Mouse (Mus musculus) skeletal muscle tissue, postnatal 0 days (tissue): ENCODE data around the gene Ctnnal1. TPM values are rescaled to one million over a fixed set of nuclear protein-coding genes. Genes with fewer than 3 reads are reported as not detected.

ENCODE experiments used
- microRNA counts: library from miRNA; unstranded; fragments of <30 nt; microRNA quantifications from one replicate; lab custom pipeline; 2015
- microRNA-seq, 2 experiments: library from miRNA; unstranded; fragments of <30 nt; microRNA quantifications; one replicate each; pipeline ENCODE4; 2016
- polyA plus RNA-seq: library from polyadenylated mRNA; unstranded; fragments of >200 nt; fragmentation: Nextera tagmentation; extraction: Ambion mirVana; gene quantifications from 2 replicates; pipeline ENCODE4 v1.2.1, GENCODE M21; 2015

Ctnnal1 gene
- 13.7 and 13.9 TPM in 2 replicates for polyA plus RNA-seq

GRCm38 (mm10) chr4:56865003-56865511, at the start of gene Ctnnal1:
TSS of gene Ctnnal1 (minus strand) at chr4:56865188.

DNA sequence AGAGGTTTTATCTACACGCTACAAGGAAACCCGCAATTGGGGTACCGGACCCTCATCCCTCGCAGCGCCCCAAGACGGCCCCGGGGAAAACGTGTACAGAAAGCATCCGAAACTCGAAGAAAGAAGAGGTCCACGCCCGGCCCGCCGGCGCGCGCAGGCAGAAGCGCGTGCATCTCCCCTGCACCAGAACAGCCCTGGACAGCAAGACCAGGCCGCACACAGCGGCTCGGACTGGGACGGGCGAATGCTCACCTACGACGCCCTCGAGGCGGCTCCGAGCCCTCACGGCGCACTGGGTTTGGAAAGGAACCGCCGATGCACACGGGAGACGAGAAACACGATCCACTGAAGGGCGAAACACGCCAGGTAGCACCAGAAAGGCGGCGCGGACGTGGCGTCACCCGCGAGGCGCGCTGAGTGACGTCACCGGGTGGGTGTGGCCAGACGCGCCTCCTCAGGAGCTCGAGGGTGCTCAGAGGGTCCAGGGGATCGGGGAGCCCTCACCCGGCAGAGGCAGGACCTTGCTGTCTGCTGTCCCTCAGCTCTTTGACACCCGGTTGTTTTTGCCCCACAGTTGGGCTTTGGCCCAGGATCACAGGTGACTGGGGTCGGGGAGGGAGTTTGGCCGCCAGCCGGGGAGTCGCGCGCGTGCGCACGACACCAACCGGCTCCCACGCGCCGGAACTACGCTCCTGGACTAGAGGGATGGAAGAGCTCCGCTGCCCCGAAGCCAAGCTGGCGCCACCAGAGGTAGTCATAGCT, 62.9 kb downstream of the Ctnnal1 start, which contains the start of the genes Elp1 and Fam206a:
TSS of gene Elp1 (minus strand) at position 425 of the 762 bp plus-strand sequence.
TSS of gene Fam206a (plus strand) at position 439 of the 762 bp plus-strand sequence.

MicroRNA genes within 50 kb of the gene (microRNA counts, 519-probe panel; counts per million panel counts)
- microRNA mmu-miR-32 (lab: Ali Mortazavi, UCI) = 2,790 counts per million, percentile 70 among the panel's probes with 10 or more counts

Small RNA genes within 50 kb of the gene (microRNA-seq; reads per million reads assigned to microRNA genes)
- gene Mir32 = 58.6 to 87.4 reads per million in 2 experiments

Other genes with a start within 250 kb of the Ctnnal1 start
- not detected in 2 replicates for gene Gm26657, start 125.1 kb downstream of the Ctnnal1 start, polyA plus RNA-seq
- gene Actl7b, start 123.7 kb downstream of the Ctnnal1 start, polyA plus RNA-seq = not detected in 2 replicates
- gene Actl7a, start 121.8 kb downstream of the Ctnnal1 start, polyA plus RNA-seq = not detected in 2 replicates
- gene Elp1, start 62.9 kb downstream of the Ctnnal1 start, polyA plus RNA-seq = 16.0 and 18.2 TPM in 2 replicates
- 3.9 and 4.8 TPM in 2 replicates for gene Fam206a, start 62.8 kb downstream of the Ctnnal1 start, polyA plus RNA-seq
- gene Tmem245, start 82.2 kb upstream of the Ctnnal1 start, polyA plus RNA-seq = 8.1 and 8.6 TPM in 2 replicates
- 0.10 and 0.19 TPM in 2 replicates for gene Frrs1l, start 125.2 kb upstream of the Ctnnal1 start, polyA plus RNA-seq